Mouse (Mus musculus) layer of hippocampus, postnatal 14 days (tissue): ENCODE measurements at regions not wholly inside any gene's neighbourhood (a gene's known extent, or its start where the extent isn't known, plus 50 kb on each side); places are given as distances from the start of the nearest gene placed in this dataset.

Experiments
- DNase-seq, 2 experiments: peaks; one replicate each; pipeline ENCODE4 v3.0.0; 2021 to 2022; ENCODE audit warnings: low spot score in 2 of 2, mixed read lengths in 1 of 2

- no peak for DNase-seq
Observed at GRCm38 (mm10) chr5:105974576-105975177, 98.3 kb downstream of the Zfp326 start.
